Mouse (Mus musculus) lung, adult 2 months (tissue): ENCODE measurements at regions not wholly inside any gene's neighbourhood (a gene's known extent, or its start where the extent isn't known, plus 50 kb on each side); places are given as distances from the start of the nearest gene placed in this dataset.

Source experiments
- CTCF ChIP-seq: fragments of 200-500 bp; IDR thresholded peaks from 2 replicates; pipeline ENCODE4 v1.5.1; 2011; ENCODE audit warnings: mild to moderate bottlenecking, low read length, control low read depth; ENCODE audit not compliant: insufficient read depth
- POLR2A ChIP-seq: fragments of 200-500 bp; IDR thresholded peaks from 2 replicates; pipeline ENCODE4 v1.6.1; 2011; ENCODE audit warnings: low read depth, mild to moderate bottlenecking, control low read depth, low read length, borderline replicate concordance; ENCODE audit errors: extremely low read depth

DNA sequence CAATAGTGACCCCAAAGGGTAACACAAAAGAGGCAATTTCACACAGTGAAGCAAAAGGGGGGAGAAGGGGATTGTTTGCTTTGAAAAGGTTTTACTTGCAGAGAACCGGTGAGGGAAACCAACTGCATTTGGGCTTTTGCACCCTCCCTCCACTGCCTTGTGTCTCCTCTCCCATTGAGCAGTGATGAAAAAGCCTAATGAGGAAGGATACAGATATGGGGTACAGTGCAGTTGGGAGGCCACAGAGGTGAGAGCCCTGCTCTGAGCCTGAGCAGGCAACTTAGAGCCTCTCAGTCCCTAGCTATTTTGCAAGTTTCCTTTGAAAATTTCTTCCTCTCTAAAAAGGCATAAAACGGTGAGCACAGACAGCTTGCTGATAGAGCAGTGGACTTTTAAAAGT is 245.2 kb downstream of the Pdcd6ip start:
- TF ChIP-seq POLR2A (no peak), CTCF (no peak)
